Mouse (Mus musculus): ENCODE measurements at regions not wholly inside any gene's neighbourhood (a gene's known extent, or its start where the extent isn't known, plus 50 kb on each side); places are given as distances from the start of the nearest gene placed in this dataset.
"Not testable (repeated sequence)": the region's sequence is repeated elsewhere in the genome, so short reads cannot be mapped to it uniquely, and the experiment has no call there.

GRCm38 (mm10) chr8:103507068-103507467, 594.4 kb upstream of the Cdh5 start:
- no peak for DNase-seq

DNA sequence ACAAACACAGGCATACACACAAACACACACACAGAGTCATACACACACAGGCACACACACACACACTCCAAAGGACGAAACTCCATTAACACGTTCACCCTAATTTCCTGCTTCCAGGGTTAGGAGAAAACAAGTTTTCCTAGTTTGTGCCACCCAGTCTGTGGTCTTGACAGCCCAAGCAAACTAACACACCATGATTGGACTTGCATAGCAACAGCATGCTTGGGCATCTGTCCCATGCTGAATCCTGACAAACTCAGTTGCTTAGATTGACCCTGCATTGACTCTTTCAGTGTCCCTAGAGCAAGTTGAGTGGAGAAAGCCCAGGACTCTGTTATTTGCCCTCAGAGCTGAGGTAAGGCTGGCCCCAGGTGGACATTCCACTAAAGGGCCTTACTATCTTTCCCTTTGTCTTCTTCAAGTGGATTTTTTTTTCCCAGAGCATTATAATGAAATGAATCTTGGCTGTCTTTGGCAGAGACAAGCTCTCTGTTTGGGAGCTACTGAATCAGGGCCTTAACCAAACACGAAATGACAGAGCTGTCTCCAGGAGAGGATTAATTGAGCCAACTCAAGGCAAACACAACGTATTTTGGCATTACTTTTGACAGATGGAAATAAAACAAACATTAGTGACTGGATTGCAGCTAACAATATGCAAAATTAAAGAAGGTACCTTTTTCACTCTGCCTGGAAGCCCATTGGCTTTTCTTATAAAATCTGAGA, 581.1 kb upstream of the Cdh5 start:
- DNase-seq, result no peak

- no peak for DNase-seq
These were observed 570.5 kb upstream of the Cdh5 start for GRCm38 (mm10) chr8:103530903-103531302.

DNA sequence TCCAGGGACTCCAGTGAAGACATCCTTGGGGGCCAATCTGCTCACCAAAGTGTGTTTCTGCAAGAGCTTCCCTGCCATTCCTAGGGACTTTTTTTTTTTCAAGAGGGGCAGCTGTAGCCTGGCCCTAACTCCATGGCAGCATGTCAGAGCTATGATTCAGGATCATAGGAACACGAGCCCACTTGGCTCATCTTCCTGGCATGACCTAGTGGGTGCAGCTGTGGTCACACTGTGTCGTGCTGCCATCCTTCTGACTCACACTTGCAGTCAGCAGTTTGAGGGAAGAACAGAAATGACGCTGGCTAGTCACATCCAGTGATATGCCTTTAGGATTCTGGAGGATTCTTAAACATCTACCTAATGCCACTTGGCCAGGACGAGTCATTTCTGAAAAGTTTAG, 566.5 kb upstream of the Cdh5 start:
- DNase-seq, result no peak

GRCm38 (mm10) chr8:103536856-103537255, 564.6 kb upstream of the Cdh5 start:
- DNase-seq, result no peak

- DNase-seq, result no peak
These were observed 559.5 kb upstream of the Cdh5 start for GRCm38 (mm10) chr8:103541954-103542353.

DNA sequence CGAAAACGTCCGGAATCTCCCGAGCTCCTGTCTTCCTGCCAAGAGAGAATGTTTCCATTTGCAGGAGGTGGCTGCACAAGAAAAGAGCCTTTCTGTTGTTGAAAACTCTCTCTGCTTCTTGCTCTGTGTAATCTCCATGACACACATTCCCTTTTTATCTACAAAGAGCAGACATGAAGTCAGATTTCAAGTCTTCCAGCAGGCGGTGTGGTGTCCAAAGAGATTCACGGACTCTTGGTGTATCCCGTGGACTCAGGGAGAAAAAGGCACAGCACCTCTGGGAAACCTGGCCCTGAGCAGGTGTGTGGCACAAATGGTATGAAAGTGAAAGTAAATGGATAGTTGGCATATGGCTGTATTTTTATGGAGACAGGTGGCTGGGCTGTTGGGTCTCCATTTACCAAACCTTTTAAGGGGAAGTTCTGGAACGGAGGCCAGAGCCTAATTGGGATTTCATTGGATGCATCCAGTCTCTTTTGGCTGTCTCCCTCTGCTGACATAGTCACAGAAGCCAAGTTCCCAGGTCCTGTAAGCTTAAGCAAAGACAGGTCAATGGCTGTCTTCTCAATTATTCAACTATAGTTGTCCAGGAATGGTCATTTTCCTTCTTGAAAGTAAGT, 549.4 kb upstream of the Cdh5 start:
- DNase-seq, result no peak

DNA sequence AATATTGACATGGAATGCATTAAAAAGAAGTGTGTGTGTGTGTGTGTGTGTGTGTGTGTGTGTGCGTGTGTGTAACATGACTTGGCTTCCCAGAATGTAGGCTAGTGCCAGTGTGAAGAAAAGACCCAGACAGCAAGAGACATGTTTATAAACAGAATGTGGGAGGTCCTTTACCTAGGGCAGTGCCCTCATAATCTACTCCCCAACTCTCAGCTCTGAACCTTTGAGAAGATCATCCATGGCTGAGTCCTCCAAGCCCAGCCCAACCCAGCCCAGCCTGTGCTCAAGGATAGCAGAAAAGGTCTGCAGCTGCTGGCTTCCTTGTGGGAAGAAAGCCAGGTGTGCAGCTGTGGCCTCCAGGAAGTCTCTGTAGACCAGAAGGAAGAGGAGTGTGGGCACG, 539.8 kb upstream of the Cdh5 start:
- peak; percentile 30 for DNase-seq

DNA sequence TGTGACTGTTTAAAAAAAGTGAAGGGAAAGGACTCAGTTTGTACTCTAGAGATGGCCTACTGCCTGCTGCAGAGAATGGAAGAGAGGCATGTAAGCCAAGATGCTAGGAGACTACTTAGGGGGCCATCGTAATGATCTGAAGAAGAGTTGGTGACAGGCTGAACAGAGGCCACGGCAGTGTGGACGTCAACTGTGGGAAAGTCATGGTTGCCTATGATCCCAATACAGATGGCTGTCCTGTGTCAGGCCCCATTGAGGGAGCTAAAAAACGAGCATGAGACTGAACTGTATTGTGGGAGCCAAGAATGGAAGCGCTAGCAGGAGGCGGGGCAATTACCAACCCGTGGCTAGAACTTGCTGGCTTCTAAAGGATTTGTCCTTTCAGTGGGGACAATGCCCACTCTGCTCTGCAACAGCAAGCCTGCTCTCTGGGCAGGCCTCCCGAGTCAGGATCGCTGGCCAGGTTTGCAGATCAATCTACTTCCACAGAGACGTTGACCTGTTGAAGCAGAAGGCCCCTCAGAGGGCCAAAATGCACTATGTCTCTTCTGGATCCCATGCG, 530.5 kb upstream of the Cdh5 start:
- DNase-seq, result no peak

- DNase-seq, result no peak
These were observed 524.3 kb upstream of the Cdh5 start for GRCm38 (mm10) chr8:103577147-103577546.

DNA sequence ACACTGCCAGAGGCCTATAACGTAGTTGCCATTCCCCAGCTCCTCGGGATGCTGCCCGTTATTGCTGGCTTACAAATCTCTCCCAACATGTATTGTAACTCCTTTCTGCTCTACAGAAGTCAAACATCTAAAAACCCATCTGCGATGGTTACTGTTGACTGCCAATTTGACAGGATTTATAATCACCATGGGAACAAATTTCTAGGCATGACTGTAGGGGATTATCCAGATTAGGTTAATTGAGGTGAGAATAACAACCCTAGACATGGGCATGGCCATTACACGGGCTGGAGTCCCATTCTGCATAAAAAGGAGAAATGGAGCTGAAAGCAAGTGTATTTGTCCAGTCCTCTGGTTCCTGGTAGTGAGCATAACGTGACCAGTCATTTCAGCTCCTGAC, 523.4 kb upstream of the Cdh5 start:
- no peak for DNase-seq

- no peak for DNase-seq
These were observed 493.1 kb upstream of the Cdh5 start for GRCm38 (mm10) chr8:103608291-103608690.

DNA sequence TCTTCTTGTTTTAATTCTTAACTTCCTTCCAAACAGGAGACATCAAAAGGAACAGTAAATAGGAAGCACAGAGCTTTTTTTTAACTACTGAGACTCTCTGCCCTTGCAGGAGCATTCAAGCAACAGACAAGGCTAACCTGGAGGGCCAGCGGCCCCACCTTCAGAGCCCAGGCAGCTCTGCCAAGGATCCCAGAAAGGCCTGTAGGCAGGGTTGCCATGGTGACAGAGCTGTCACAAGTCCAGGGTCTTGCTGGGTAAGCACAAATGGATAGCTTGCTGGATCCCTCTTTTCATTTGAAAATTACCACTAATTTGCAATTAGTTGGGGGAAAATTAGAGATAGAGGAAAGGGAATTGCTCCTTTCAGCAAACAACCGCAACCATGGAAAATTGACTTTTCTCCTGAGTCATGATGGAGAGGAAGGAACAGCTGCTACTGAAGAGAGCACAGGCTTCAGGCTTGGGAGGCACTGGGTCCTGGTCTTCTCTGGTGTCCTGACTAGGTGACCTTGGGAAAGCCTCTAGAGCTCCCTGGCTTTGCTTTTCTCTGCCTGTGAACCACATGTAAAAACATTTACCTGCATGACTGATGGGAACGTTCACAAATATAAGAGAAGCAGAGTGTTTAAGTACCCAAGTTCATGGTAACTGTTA, 477.5 kb upstream of the Cdh5 start:
- DNase-seq, result peak; percentile 26

DNA sequence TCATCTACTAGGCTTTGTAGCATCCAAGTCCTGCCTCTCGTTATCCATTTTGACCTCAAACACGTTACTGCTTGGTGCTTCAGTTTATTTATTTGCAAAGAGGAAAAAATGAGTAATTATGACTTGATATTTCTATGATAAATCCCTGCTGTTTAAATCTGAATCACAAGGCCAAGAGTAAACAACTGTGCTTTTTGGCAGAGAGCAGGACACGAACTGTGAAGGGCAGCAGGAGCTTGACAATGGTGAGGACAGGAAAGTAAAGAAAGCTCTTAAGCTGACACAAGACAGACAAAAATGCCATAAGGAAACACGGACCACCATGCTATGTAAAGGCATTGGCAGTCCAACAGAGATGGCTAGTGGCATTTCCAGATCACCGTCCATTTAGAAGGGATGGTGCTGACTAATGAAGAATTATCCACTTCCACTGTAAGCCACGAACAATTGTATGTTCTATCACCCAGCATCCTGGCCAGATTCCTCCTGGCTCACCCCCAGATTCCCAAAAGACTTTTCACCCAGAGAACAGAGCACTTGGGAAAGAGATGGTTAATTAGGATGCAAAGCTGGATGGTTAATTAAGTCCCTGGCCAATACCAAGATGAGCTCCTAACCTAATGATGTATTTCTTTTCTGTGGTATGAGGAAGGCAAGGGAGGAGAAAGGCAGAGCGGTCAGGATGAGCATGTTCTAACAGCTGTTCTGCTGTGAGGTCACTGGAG, 476.1 kb upstream of the Cdh5 start:
- peak; percentile 22 for DNase-seq

DNA sequence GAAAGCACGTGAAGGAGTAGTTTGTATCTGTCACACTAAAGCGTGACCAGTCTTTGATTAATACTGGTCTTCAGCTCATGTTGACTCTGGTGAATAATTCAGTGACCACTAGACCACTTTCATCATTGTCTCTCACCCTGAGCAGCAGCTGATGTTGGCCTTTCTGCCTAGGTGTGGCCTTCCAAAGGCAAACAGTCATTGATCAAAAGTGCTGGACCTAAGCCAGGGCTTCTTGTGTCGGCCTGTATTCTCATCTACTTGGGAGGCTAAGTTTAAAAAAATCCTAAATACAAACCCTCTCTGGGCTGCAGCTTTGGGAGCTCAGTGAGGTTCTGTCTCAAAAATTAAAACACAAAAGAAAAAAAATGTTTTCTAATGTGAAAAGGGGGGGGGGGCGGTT, 475.0 kb upstream of the Cdh5 start:
- no peak for DNase-seq

DNA sequence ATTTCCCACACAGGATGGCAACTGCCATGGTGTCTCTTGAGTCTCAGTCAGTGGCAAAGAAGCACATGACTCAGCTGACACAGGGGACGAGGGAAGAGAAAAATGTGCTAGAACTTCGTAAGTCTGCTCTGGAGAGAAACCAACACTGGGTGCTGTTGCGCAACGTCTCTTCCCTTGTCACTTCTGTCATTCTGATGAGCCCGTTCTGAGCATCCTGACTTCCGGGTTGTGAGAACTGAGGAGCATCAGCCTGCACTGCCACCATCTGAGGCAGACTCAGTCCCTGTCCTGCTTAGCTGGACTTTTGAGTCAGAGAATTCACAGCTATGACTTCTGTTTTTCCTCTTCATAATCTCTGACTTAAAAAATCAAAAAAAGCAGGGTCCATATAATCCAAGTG, 468.9 kb upstream of the Cdh5 start:
- no peak for DNase-seq

GRCm38 (mm10) chr8:103634951-103635350, 466.5 kb upstream of the Cdh5 start:
- DNase-seq, result no peak

DNA sequence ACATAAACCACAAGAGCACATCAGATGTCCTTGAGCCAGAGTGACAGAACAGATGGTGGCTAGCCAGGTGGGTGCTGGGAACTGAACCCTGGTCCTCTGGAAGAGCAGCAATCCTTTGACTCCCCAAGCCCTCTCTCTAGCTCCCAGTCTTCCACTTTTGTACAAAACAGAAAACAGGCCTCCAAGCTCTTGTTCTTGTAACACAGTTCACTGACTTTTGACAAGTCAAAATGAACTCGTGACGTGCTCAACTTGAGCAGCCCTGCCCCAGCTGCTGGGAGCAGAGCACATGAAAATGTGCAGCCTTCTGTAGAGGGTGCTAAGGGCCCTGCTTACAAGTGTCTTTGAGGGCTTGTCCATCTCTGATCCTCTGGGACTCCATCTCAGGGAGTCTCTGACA, 457.8 kb upstream of the Cdh5 start:
- no peak for DNase-seq

GRCm38 (mm10) chr8:103644106-103644505, 457.3 kb upstream of the Cdh5 start:
- DNase-seq, result peak; percentile 33

DNA sequence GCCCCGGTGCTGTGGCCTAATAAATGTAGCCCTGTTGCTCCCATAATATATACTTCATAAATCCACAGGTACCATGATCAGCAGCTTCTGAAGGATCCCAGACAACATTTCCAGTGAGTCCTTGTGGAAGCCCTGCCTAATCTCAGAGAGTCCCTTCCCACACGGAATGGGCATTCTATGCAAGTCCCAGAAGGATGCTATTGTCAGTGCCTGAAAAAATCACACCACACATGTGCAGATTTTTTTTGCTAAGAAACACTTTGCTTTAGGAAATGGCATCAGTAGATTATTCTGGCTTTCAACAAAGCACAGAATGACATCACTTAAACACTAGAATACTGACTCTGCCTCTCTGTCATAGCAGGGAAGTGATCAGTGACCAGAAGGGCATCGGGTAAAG, 456.6 kb upstream of the Cdh5 start:
- no peak for DNase-seq

- no peak for DNase-seq
These were observed 436.6 kb upstream of the Cdh5 start for GRCm38 (mm10) chr8:103664796-103665195.

GRCm38 (mm10) chr8:103686233-103686632, 415.2 kb upstream of the Cdh5 start:
- not testable (repeated sequence) for DNase-seq

GRCm38 (mm10) chr8:103690438-103690837, 411.0 kb upstream of the Cdh5 start:
- no peak for DNase-seq

Measured in kidney, postnatal 10 days (tissue).